Mouse (Mus musculus): ENCODE data around the gene Syngr1.

DNA sequence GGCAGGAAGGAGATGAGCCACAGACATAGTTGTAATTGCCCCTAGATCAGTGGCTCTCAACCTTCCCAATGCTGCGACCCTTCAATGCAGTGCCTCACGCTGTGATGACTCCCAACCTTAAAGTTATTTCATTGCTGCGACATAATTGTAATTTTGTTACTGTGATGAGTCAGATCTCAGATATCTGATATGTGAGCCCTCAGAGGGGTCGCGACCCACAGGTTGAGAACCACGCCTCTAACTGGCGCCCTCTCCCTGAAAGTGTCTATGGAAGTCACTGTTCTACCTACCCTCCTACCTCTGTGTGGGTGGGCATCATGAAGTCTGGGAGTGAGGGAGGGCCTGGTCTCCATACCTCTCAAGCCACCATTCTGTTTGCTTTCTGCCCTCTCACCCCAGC lies 23.3 kb downstream of the Syngr1 start:
- no peak for TF ChIP-seq GATA1 (IDR thresholded peaks at IDR 0.05; ENCODE audit: borderline replicate concordance, low read length)
- TF ChIP-seq FLI1 (IDR thresholded peaks at IDR 0.05; ENCODE audit: low read length): no peak

All from megakaryocyte, embryonic 14.5 days (primary cell).